Mouse (Mus musculus): ENCODE measurements around the gene Lrrc73.

- TF ChIP-seq CTCF (IDR thresholded peaks at IDR 0.05; ENCODE audit: low read depth, low read length) = no peak
- no peak for TF ChIP-seq GATA1 (IDR thresholded peaks at IDR 0.05; ENCODE audit: borderline replicate concordance, low read length)
Observed at GRCm38 (mm10) chr17:46269771-46270534, 16.6 kb downstream of the Lrrc73 start.

Measured in G1E (cell line).